8 mouse cellular contexts compared by ENCODE assay signal in the genomic region with DNA sequence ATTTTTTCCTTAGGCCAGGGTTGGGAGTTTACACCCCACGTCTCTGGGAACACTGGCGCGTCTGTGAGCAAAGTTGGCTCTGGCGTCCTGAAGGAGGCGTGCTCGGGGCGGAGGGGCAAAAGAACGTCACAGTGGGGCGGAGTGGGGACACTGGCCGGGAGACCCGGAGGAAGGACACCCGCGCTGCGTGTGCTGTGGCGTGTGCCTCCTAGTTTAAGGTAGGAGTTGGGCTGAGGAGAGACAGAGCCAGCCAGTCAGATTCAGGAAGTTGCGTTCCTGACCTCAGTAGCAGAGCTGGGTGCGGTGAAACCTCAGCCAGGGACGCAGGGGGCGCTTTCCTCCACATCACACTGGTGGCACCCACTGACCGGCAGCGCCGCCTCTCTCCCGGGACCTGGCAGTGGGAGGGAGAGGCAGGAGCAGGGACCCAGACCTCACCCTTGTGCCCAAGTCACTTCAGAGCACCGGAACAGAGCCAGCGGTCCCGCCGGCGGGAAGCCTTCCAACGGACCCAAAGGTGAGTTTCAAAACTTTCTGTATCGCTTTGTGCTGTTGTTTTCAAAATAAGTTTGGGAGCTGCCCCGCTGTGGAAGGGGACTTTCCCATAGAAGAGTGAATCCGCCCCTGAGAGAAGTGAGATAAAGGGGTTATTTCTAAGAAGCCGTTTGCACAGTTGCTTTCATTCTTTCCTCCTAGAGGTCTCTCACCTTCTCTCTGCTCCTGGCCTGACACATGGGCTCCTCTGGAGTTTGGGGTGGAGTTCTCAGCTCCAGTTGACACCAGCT. TPM values are rescaled to one million over a fixed set of nuclear protein-coding genes. Genes with fewer than 3 reads are reported as not detected.
A peak's percentile ranks its signal among the peaks of the same experiment; 100 is the strongest.
DNase-seq lines count a peak whose midpoint lies in the region; ATAC-seq and TF ChIP-seq lines count a peak whose summit lies in the region.

TSS of gene 4930523C07Rik (plus strand) at position 146 of the 785 bp plus-strand sequence.

- peak; percentile 87 for ATAC-seq in lung, embryonic 15.5 days (ENCODE audit: borderline replicate concordance, extremely low read depth, low FRiP score, low TSS enrichment)
- ATAC-seq in neural tube, embryonic 15.5 days (ENCODE audit: low FRiP score), result no peak

- intact Hi-C loops in heart, adult 2 months (cut with DNase I), result loop anchor here (2.0 to 5.0 kb wide), 2 partner anchors 18 to 33 kb away; no protein-coding TSS in a partner anchor

- peak; percentile 88 for TF ChIP-seq POLR2A in heart, adult 2 months (IDR thresholded peaks at IDR 0.05; ENCODE audit: insufficient read depth, low read depth, low read length)

- H3K4me1 ChIP-seq in embryonic facial prominence, embryonic 10.5 days, result peaks cover 10% of the 10 kb centered on the region
- peaks cover 21% of the 10 kb centered on the region for H3K4me1 ChIP-seq in heart, adult 2 months (ENCODE audit: control insufficient read depth, insufficient read depth, low read length)
- H3K4me1 ChIP-seq in lung, embryonic 15.5 days, result peaks cover 41% of the 10 kb centered on the region
- H3K4me1 ChIP-seq in neural tube, embryonic 15.5 days, result peaks cover 8% of the 10 kb centered on the region; the same call in 1 of the 2 replicates

- peak within 1 kb of the TSS; percentile 73 for H3K9ac ChIP-seq in heart, adult 2 months (ENCODE audit: low read depth, low read length)
- H3K9ac ChIP-seq in lung, embryonic 15.5 days, result peak within 1 kb of the TSS; percentile 61
- peak within 1 kb of the TSS; percentile 12; the same call in 1 of the 2 replicates for H3K9ac ChIP-seq in neural tube, embryonic 15.5 days (replicated peaks)

- TF ChIP-seq EP300 in heart, adult 2 months (IDR thresholded peaks at IDR 0.05; ENCODE audit: insufficient read depth, low read depth, low read length), result 0 out of 2 replicates have a peak, but pooled peaks have one; percentile 33

- no peaks in the 10 kb centered on the region for H3K9me3 ChIP-seq in embryonic facial prominence, embryonic 10.5 days
- H3K9me3 ChIP-seq in lung, embryonic 15.5 days, result no peaks in the 10 kb centered on the region
- no peaks in the 10 kb centered on the region for H3K9me3 ChIP-seq in neural tube, embryonic 15.5 days (replicated peaks)

- H3K27me3 ChIP-seq in embryonic facial prominence, embryonic 10.5 days (replicated peaks; ENCODE audit: low read depth, poor library complexity, severe bottlenecking), result peaks cover 13% of the 10 kb centered on the region
- no peaks in the 10 kb centered on the region for H3K27me3 ChIP-seq in heart, adult 2 months (ENCODE audit: control insufficient read depth, insufficient read depth, low read length)
- no peaks in the 10 kb centered on the region for H3K27me3 ChIP-seq in lung, embryonic 15.5 days
- H3K27me3 ChIP-seq in neural tube, embryonic 15.5 days (replicated peaks), result 0 out of 2 replicates have a peak, but pooled peaks cover 7% of the 10 kb centered on the region

- peak within 1 kb of the TSS; percentile 75 for H3K27ac ChIP-seq in embryonic facial prominence, embryonic 10.5 days (replicated peaks)
- peak within 1 kb of the TSS; percentile 93 for H3K27ac ChIP-seq in heart, adult 2 months
- H3K27ac ChIP-seq in lung, embryonic 15.5 days, result peak within 1 kb of the TSS; percentile 80
- no peak within 1 kb of the TSS for H3K27ac ChIP-seq in neural tube, embryonic 15.5 days (replicated peaks)

- TF ChIP-seq CTCF in heart, adult 2 months (IDR thresholded peaks at IDR 0.05), result peak; percentile 74

- H3K36me3 ChIP-seq in embryonic facial prominence, embryonic 10.5 days (replicated peaks), result no peaks in the 10 kb centered on the region
- peaks cover 30% of the 10 kb centered on the region for H3K36me3 ChIP-seq in heart, adult 2 months (ENCODE audit: control insufficient read depth, insufficient read depth, low read length)
- H3K36me3 ChIP-seq in lung, embryonic 15.5 days, result no peaks in the 10 kb centered on the region
- no peaks in the 10 kb centered on the region for H3K36me3 ChIP-seq in neural tube, embryonic 15.5 days

- peak within 1 kb of the TSS; percentile 77 for H3K4me2 ChIP-seq in lung, embryonic 15.5 days
- H3K4me2 ChIP-seq in neural tube, embryonic 15.5 days, result peak within 1 kb of the TSS; percentile 61

- DNase-seq in CD4-positive helper T cell, adult 2 months (ENCODE audit: low read depth, low spot score), result peak; percentile 86
- DNase-seq in adrenal gland, adult (ENCODE audit: inconsistent age in 2 of 2, low spot score in 1 of 2), result peak; percentile 84 to 95
- peak; percentile 64 for DNase-seq in embryonic facial prominence, embryonic 10.5 days (ENCODE audit: low spot score)
- DNase-seq in heart, adult 2 months, result peak; percentile 87 to 91
- peak; percentile 85 for DNase-seq in kidney, adult 18-20 months
- peak; percentile 92 for DNase-seq in thymus, postnatal 14 days

- H3K4me3 ChIP-seq in embryonic facial prominence, embryonic 10.5 days, result peak within 1 kb of the TSS; percentile 65
- peak within 1 kb of the TSS; percentile 56 for H3K4me3 ChIP-seq in heart, adult 2 months
- H3K4me3 ChIP-seq in lung, embryonic 15.5 days, result peak within 1 kb of the TSS; percentile 50
- peak within 1 kb of the TSS; percentile 36 for H3K4me3 ChIP-seq in neural tube, embryonic 15.5 days (replicated peaks)

- WGBS in embryonic facial prominence, embryonic 10.5 days, result 3% methylated on average over 33 of the region's 33 CpGs
- WGBS in heart, adult 2 months, result under 1% methylated on average over 33 of the region's 33 CpGs
- WGBS in lung, embryonic 15.5 days, result under 1% methylated on average over 33 of the region's 33 CpGs
- WGBS in neural tube, embryonic 15.5 days, result 4% methylated on average over 33 of the region's 33 CpGs

- peaks cover 5% of the 10 kb centered on the region for H3K79me2 ChIP-seq in heart, adult 2 months (replicated peaks; ENCODE audit: control insufficient read depth, insufficient read depth, low read length)

RNA-seq across cellular contexts. Expression of gene 4930523C07Rik, which starts in this region (rescaled TPM):
- 2.3 and 3.1 TPM in 2 replicates for polyA plus RNA-seq in embryonic facial prominence, embryonic 10.5 days (2016; fragmentation: Nextera tagmentation; extraction: Ambion mirVana)
- 10 to 100 TPM; 17.4 to 22.3 TPM for total RNA-seq in heart, adult 2 months (2021)
- polyA plus RNA-seq in heart, adult 2 months (2012; rRNA removed), result 10.7 and 10.9 TPM in 2 replicates
- polyA plus RNA-seq in lung, embryonic 15.5 days (2015; fragmentation: Nextera tagmentation; extraction: Ambion mirVana), result 26.5 and 32.5 TPM in 2 replicates
- polyA plus RNA-seq in neural tube, embryonic 15.5 days (2015; fragmentation: Nextera tagmentation; extraction: Ambion mirVana), result 3.4 and 9.2 TPM in 2 replicates

Comparison
In these comparisons a context has a peak if more than half of its experiments do, and no peak if none do; other contexts are left out.
1. H3K9ac ChIP-seq: peak in every context shown above with its lines; median percentile 73 in heart, adult 2 months; 61 in lung, embryonic 15.5 days; 12 in neural tube, embryonic 15.5 days.